Mouse (Mus musculus) c-Kit-positive CD71-positive TER-119-negative erythroid progenitor cells, embryonic 14.5 days (primary cell): ENCODE data around the gene Tet1.
"Not testable (repeated sequence)": the region's sequence is repeated elsewhere in the genome, so short reads cannot be mapped to it uniquely, and the experiment has no call there.

ENCODE experiments used
- DNase-seq: peaks from one replicate; pipeline ENCODE4 v3.0.0-alpha.2; 2013; ENCODE audit warnings: low read depth

The Tet1 gene

GRCm38 (mm10) chr10:62847069-62847626, 61.6 kb downstream of the Tet1 start:
- DNase-seq, result no peak

- no peak for DNase-seq
Observed at GRCm38 (mm10) chr10:62843787-62844491, 64.9 kb downstream of the Tet1 start.

GRCm38 (mm10) chr10:62841901-62842447, 66.8 kb downstream of the Tet1 start:
- no peak for DNase-seq

- no peak for DNase-seq
Observed at GRCm38 (mm10) chr10:62840687-62841086, 68.1 kb downstream of the Tet1 start.

- no peak for DNase-seq
Observed at GRCm38 (mm10) chr10:62837987-62838386, 70.8 kb downstream of the Tet1 start.

GRCm38 (mm10) chr10:62832783-62833182, 76.0 kb downstream of the Tet1 start:
- no peak for DNase-seq

GRCm38 (mm10) chr10:62831546-62831945, 77.2 kb downstream of the Tet1 start:
- DNase-seq, result no peak

GRCm38 (mm10) chr10:62824474-62824873, 84.3 kb downstream of the Tet1 start:
- DNase-seq, result no peak

GRCm38 (mm10) chr10:62823431-62823830, 85.4 kb downstream of the Tet1 start:
- DNase-seq, result no peak

- no peak for DNase-seq
Observed at GRCm38 (mm10) chr10:62810010-62810409, 98.8 kb downstream of the Tet1 start.

- DNase-seq, result no peak
Observed at GRCm38 (mm10) chr10:62808766-62809165, 100.0 kb downstream of the Tet1 start.

- no peak for DNase-seq
Observed at GRCm38 (mm10) chr10:62808316-62808715, 100.5 kb downstream of the Tet1 start.

- no peak for DNase-seq
Observed at GRCm38 (mm10) chr10:62804106-62804505, 104.7 kb downstream of the Tet1 start.

- DNase-seq, result no peak
Observed at GRCm38 (mm10) chr10:62803296-62803695, 105.5 kb downstream of the Tet1 start.

GRCm38 (mm10) chr10:62794221-62794620, 114.6 kb downstream of the Tet1 start:
- DNase-seq, result no peak

- peak; percentile 29 for DNase-seq
Observed at GRCm38 (mm10) chr10:62793091-62793453, 115.7 kb downstream of the Tet1 start.

GRCm38 (mm10) chr10:62792177-62793090, 116.4 kb downstream of the Tet1 start, which contains the start of gene Ccar1:
Gene Ccar1, minus strand, starts transcription at chr10:62792286.
- DNase-seq, result peak; percentile 98

GRCm38 (mm10) chr10:62791251-62792176, 117.3 kb downstream of the Tet1 start:
- DNase-seq, result peak; percentile 14

- not testable (repeated sequence) for DNase-seq
Observed at GRCm38 (mm10) chr10:62781776-62782175, 127.0 kb downstream of the Tet1 start.
